Mouse (Mus musculus) hindbrain, embryonic 14.5 days (tissue): ENCODE data around the gene Ptprs. TPM values are rescaled to one million over a fixed set of nuclear protein-coding genes. Genes with fewer than 3 reads are reported as not detected.

Source experiments
- ATAC-seq: fragments of 200-750 bp; cut with Nextera tagmentation; 2 replicates; pipeline ENCODE4 v1.8.0; 2017; ENCODE audit warnings: moderate number of reproducible peaks, mild to moderate bottlenecking, moderate TSS enrichment, moderate library complexity; ENCODE audit not compliant: low FRiP score
- DNase-seq: peaks from one replicate; pipeline ENCODE4 v3.0.0-alpha.2; 2015; ENCODE audit warnings: low spot score
- H3K27ac ChIP-seq: fragments of 300-500 bp; sonication (generic); 2 replicates; pipeline ENCODE4 v1.5.1; 2014; ENCODE audit warnings: mild to moderate bottlenecking, moderate library complexity
- H3K27me3 ChIP-seq: fragments of 300-500 bp; sonication (generic); 2 replicates; pipeline ENCODE4 v1.6.1; 2014; ENCODE audit warnings: mild to moderate bottlenecking, low read length, mixed read lengths; ENCODE audit not compliant: control insufficient read depth, insufficient read depth
- H3K36me3 ChIP-seq: fragments of 300-500 bp; sonication (generic); replicated peaks from 2 replicates; pipeline ENCODE4 v1.6.1; 2014; ENCODE audit not compliant: control insufficient read depth, insufficient read depth
- H3K4me1 ChIP-seq: fragments of 300-500 bp; sonication (generic); replicated peaks from 2 replicates; pipeline ENCODE4 v1.6.1; 2014; ENCODE audit warnings: antibody characterized with exemption, low read length, mixed read lengths; ENCODE audit not compliant: control insufficient read depth, insufficient read depth
- H3K4me2 ChIP-seq: fragments of 300-500 bp; sonication (generic); replicated peaks from 2 replicates; pipeline ENCODE4 v1.6.1; 2014; ENCODE audit warnings: mild to moderate bottlenecking, moderate library complexity
- H3K4me3 ChIP-seq: fragments of 300-500 bp; sonication (generic); replicated peaks from 2 replicates; pipeline ENCODE4 v1.5.1; 2014; ENCODE audit warnings: mild to moderate bottlenecking, low read length
- H3K9ac ChIP-seq: fragments of 300-500 bp; sonication (generic); 2 replicates; pipeline ENCODE4 v1.6.1; 2014
- H3K9me3 ChIP-seq: fragments of 300-500 bp; sonication (generic); 2 replicates; pipeline ENCODE4 v1.6.1; 2016; ENCODE audit warnings: low read length; ENCODE audit not compliant: control insufficient read depth
- WGBS: fragments of 180-500 bp; shearing (Covaris S2); extraction: QIAGEN DNeasy Blood & Tissue Kit; methylation state at CpG from one replicate; pipeline ENCODE4 v1.1.7; 2014; 5-methylcytosine and 5-hydroxymethylcytosine counted together
- polyA plus RNA-seq: library from polyadenylated mRNA; unstranded; fragments of >200 nt; fragmentation: Nextera tagmentation; extraction: Ambion mirVana; gene quantifications from 2 replicates; pipeline ENCODE4 v1.2.1, GENCODE M21; 2014

Ptprs gene
- polyA plus RNA-seq, 1 experiment from 2014 or later, result 276 TPM

GRCm38 (mm10) chr17:56479358-56479757 is 3.1 kb upstream of the Ptprs start:
- no peak overlapping the region for H3K9ac ChIP-seq
- H3K27me3 ChIP-seq, result no peaks in the 10 kb centered on the region
- WGBS, result 10% methylated on average over 6 of the region's 6 CpGs
- no peaks in the 10 kb centered on the region for H3K36me3 ChIP-seq
- H3K27ac ChIP-seq, result no peak overlapping the region
- H3K9me3 ChIP-seq, result no peaks in the 10 kb centered on the region
- no peak overlapping the region for H3K4me3 ChIP-seq
- DNase-seq (peak; percentile 70), ATAC-seq (no peak)
- H3K4me1 ChIP-seq, result no peaks in the 10 kb centered on the region
- no peak overlapping the region for H3K4me2 ChIP-seq

GRCm38 (mm10) chr17:56478191-56478611 is 1.9 kb upstream of the Ptprs start:
- Histone ChIP-seq H3K27me3 (no peaks in the 10 kb centered on the region), H3K4me2 (no peak overlapping the region), H3K9me3 (no peaks in the 10 kb centered on the region), H3K9ac (no peak overlapping the region), H3K4me3 (no peak overlapping the region), H3K4me1 (peaks cover 8% of the 10 kb centered on the region), H3K36me3 (no peaks in the 10 kb centered on the region), H3K27ac (no peak overlapping the region)
- 70% methylated on average over 11 of the region's 11 CpGs for WGBS
- no peak for DNase-seq
- no peak for ATAC-seq

- 80% methylated on average over 19 of the region's 19 CpGs for WGBS
Measured at GRCm38 (mm10) chr17:56477191-56477818, 1.0 kb upstream of the Ptprs start.

GRCm38 (mm10) chr17:56475584-56476401 is 490 bp downstream of the Ptprs start:
- Histone ChIP-seq H3K9me3 (no peaks in the 10 kb centered on the region), H3K4me2 (peak overlapping the region; percentile 99), H3K9ac (peak overlapping the region; percentile 91), H3K4me3 (peak overlapping the region; percentile 87), H3K36me3 (no peaks in the 10 kb centered on the region), H3K27ac (peak overlapping the region; percentile 96), H3K27me3 (no peaks in the 10 kb centered on the region), H3K4me1 (peaks cover 31% of the 10 kb centered on the region)
- DNase-seq, result peak; percentile 63
- 2% methylated on average over 61 of the region's 66 CpGs for WGBS
- ATAC-seq, result peak; percentile 35

More at GRCm38 (mm10) chr17:56477191-56477818, 1.0 kb upstream of the Ptprs start:
- Histone ChIP-seq H3K27ac (no peak overlapping the region), H3K9me3 (no peaks in the 10 kb centered on the region), H3K9ac (no peak overlapping the region), H3K36me3 (no peaks in the 10 kb centered on the region), H3K4me3 (no peak overlapping the region), H3K4me1 (peaks cover 16% of the 10 kb centered on the region), H3K27me3 (no peaks in the 10 kb centered on the region), H3K4me2 (no peak overlapping the region)
- DNase-seq (no peak), ATAC-seq (no peak)

- Histone ChIP-seq H3K27ac (peak overlapping the region; percentile 96), H3K4me1 (peaks cover 39% of the 10 kb centered on the region), H3K27me3 (no peaks in the 10 kb centered on the region), H3K36me3 (no peaks in the 10 kb centered on the region), H3K9me3 (no peaks in the 10 kb centered on the region), H3K4me2 (peak overlapping the region; percentile 99), H3K4me3 (peak overlapping the region; percentile 87), H3K9ac (peak overlapping the region; percentile 91)
- DNase-seq, result peak; percentile 78
- ATAC-seq, result peak; percentile 18
- under 1% methylated on average over 24 of the region's 24 CpGs for WGBS
Measured at GRCm38 (mm10) chr17:56474831-56475581, 1.3 kb downstream of the Ptprs start.

GRCm38 (mm10) chr17:56474311-56474830 is 1.9 kb downstream of the Ptprs start:
- H3K27ac ChIP-seq, result peak overlapping the region; percentile 96
- DNase-seq (no peak), ATAC-seq (no peak)
- H3K27me3 ChIP-seq, result no peaks in the 10 kb centered on the region
- no peaks in the 10 kb centered on the region for H3K36me3 ChIP-seq
- WGBS, result 3% methylated on average over 25 of the region's 32 CpGs
- peak overlapping the region; percentile 91 for H3K9ac ChIP-seq
- peak overlapping the region; percentile 87 for H3K4me3 ChIP-seq
- H3K4me2 ChIP-seq, result peak overlapping the region; percentile 99
- no peaks in the 10 kb centered on the region for H3K9me3 ChIP-seq
- peaks cover 45% of the 10 kb centered on the region for H3K4me1 ChIP-seq

- WGBS, result 4% methylated on average over 11 of the region's 11 CpGs
- Histone ChIP-seq H3K9ac (peak overlapping the region; percentile 91), H3K4me3 (peak overlapping the region; percentile 87), H3K4me2 (peak overlapping the region; percentile 99), H3K36me3 (no peaks in the 10 kb centered on the region), H3K27ac (peak overlapping the region; percentile 96), H3K9me3 (no peaks in the 10 kb centered on the region), H3K4me1 (peaks cover 54% of the 10 kb centered on the region), H3K27me3 (no peaks in the 10 kb centered on the region)
- DNase-seq, result no peak
- no peak for ATAC-seq
Measured at GRCm38 (mm10) chr17:56473611-56473905, 2.7 kb downstream of the Ptprs start.

GRCm38 (mm10) chr17:56472733-56473610 is 3.3 kb downstream of the Ptprs start:
- WGBS, result 2% methylated on average over 50 of the region's 50 CpGs
- Histone ChIP-seq H3K9ac (peak overlapping the region; percentile 91), H3K4me2 (peak overlapping the region; percentile 99), H3K27ac (peak overlapping the region; percentile 96), H3K4me1 (peaks cover 59% of the 10 kb centered on the region), H3K36me3 (no peaks in the 10 kb centered on the region), H3K27me3 (no peaks in the 10 kb centered on the region), H3K4me3 (peak overlapping the region; percentile 87), H3K9me3 (no peaks in the 10 kb centered on the region)
- peak; percentile 72 for DNase-seq
- ATAC-seq, result no peak
